Mouse (Mus musculus) olfactory bulb, adult 2 months (tissue): ENCODE measurements around the gene Gm47995.

Experiments used
- CTCF ChIP-seq: fragments of 200-500 bp; IDR thresholded peaks from 2 replicates; pipeline ENCODE4 v1.5.1; 2012; ENCODE audit warnings: low read depth, mild to moderate bottlenecking, low read length, moderate library complexity; ENCODE audit not compliant: insufficient read depth
- POLR2A ChIP-seq: fragments of 200-500 bp; IDR thresholded peaks from 2 replicates; pipeline ENCODE4 v1.6.1; 2012; ENCODE audit warnings: mild to moderate bottlenecking, low read depth, low read length, moderate library complexity; ENCODE audit not compliant: insufficient read depth

- TF ChIP-seq CTCF: no peak
- TF ChIP-seq POLR2A: no peak
These were observed 24.5 kb downstream of the Gm47995 start for GRCm38 (mm10) chr1:151222561-151223267.
